Mouse (Mus musculus) cortical plate, adult 2 months (tissue): ENCODE data around the gene Ldb1. TPM values are rescaled to one million over a fixed set of nuclear protein-coding genes. Genes with fewer than 3 reads are reported as not detected.
A peak's percentile ranks its signal among the peaks of the same experiment; 100 is the strongest.

ENCODE experiments used
- H3K27ac ChIP-seq: fragments of 200-500 bp; 2 replicates; pipeline ENCODE4 v1.5.1; 2012; ENCODE audit warnings: low read length, control low read depth, inconsistent platforms; ENCODE audit not compliant: insufficient read depth
- H3K4me1 ChIP-seq: fragments of 200-500 bp; 2 replicates; pipeline ENCODE4 v1.6.1; 2011; ENCODE audit warnings: low read length; ENCODE audit not compliant: control insufficient read depth, insufficient read depth
- H3K4me3 ChIP-seq: fragments of 200-500 bp; 2 replicates; pipeline ENCODE4 v1.5.1; 2011; ENCODE audit warnings: mild to moderate bottlenecking, low read length, control low read depth; ENCODE audit not compliant: insufficient read depth
- CTCF ChIP-seq: fragments of 200-500 bp; IDR thresholded peaks from 2 replicates; pipeline ENCODE4 v1.5.1; 2011; ENCODE audit warnings: mild to moderate bottlenecking, control low read depth, low read length; ENCODE audit not compliant: insufficient read depth; ENCODE audit errors: extremely low read depth
- POLR2A ChIP-seq: fragments of 200-500 bp; IDR thresholded peaks from 2 replicates; pipeline ENCODE4 v1.6.1; 2011; ENCODE audit warnings: mild to moderate bottlenecking, low read length, control low read depth; ENCODE audit not compliant: insufficient read depth; ENCODE audit errors: extremely low read depth
- polyA plus RNA-seq: library from polyadenylated mRNA; depleted of rRNA; stranded (reverse); fragments of >200 nt; gene quantifications from 2 replicates; pipeline ENCODE4 v1.2.3, GENCODE M21; 2012

The Ldb1 gene
- polyA plus RNA-seq, 1 experiment: 159 TPM

GRCm38 (mm10) chr19:46073285-46073684 lies 28.3 kb upstream of the Ldb1 start:
- Histone ChIP-seq H3K27ac (no peak overlapping the region), H3K4me1 (peaks cover 6% of the 10 kb centered on the region; the same call in 1 of the 2 replicates), H3K4me3 (no peak overlapping the region)
- TF ChIP-seq CTCF (no peak), POLR2A (no peak)

- no peak overlapping the region for H3K27ac ChIP-seq
- H3K4me3 ChIP-seq: no peak overlapping the region
- no peaks in the 10 kb centered on the region for H3K4me1 ChIP-seq
- no peak for TF ChIP-seq CTCF
Measured at GRCm38 (mm10) chr19:46068054-46068453, 23.0 kb upstream of the Ldb1 start.

GRCm38 (mm10) chr19:46060845-46061244 lies 15.8 kb upstream of the Ldb1 start:
- H3K4me1 ChIP-seq: peaks cover 2% of the 10 kb centered on the region; the same call in 1 of the 2 replicates
- TF ChIP-seq CTCF: no peak
- H3K27ac ChIP-seq: no peak overlapping the region
- H3K4me3 ChIP-seq: no peak overlapping the region

GRCm38 (mm10) chr19:46058466-46058865 lies 13.5 kb upstream of the Ldb1 start:
- H3K4me3 ChIP-seq: no peak overlapping the region

GRCm38 (mm10) chr19:46056947-46057607 lies 12.1 kb upstream of the Ldb1 start:
- peak overlapping the region; percentile 79 for H3K4me3 ChIP-seq
- peaks cover 2% of the 10 kb centered on the region; the same call in 1 of the 2 replicates for H3K4me1 ChIP-seq
- peak overlapping the region; percentile 58 for H3K27ac ChIP-seq
- TF ChIP-seq CTCF: 0 out of 2 replicates have a peak, but pooled peaks have one; percentile 6
- TF ChIP-seq POLR2A: no peak

More at GRCm38 (mm10) chr19:46058466-46058865, 13.5 kb upstream of the Ldb1 start:
- TF ChIP-seq POLR2A: no peak
- no peak for TF ChIP-seq CTCF
- H3K4me1 ChIP-seq: peaks cover 2% of the 10 kb centered on the region; the same call in 1 of the 2 replicates
- no peak overlapping the region for H3K27ac ChIP-seq

GRCm38 (mm10) chr19:46056388-46056946 lies 11.5 kb upstream of the Ldb1 start:
- Histone ChIP-seq H3K4me1 (peaks cover 2% of the 10 kb centered on the region; the same call in 1 of the 2 replicates), H3K27ac (peak overlapping the region; percentile 58), H3K4me3 (peak overlapping the region; percentile 79)
- no peak for TF ChIP-seq CTCF
- peak; percentile 74; the same call in 1 of the 2 replicates for TF ChIP-seq POLR2A

GRCm38 (mm10) chr19:46055752-46056387 lies 10.9 kb upstream of the Ldb1 start:
- H3K27ac ChIP-seq: no peak overlapping the region
- peak; percentile 50; the same call in 1 of the 2 replicates for TF ChIP-seq CTCF
- TF ChIP-seq POLR2A: no peak
- peak overlapping the region; percentile 79 for H3K4me3 ChIP-seq
- H3K4me1 ChIP-seq: peaks cover 2% of the 10 kb centered on the region; the same call in 1 of the 2 replicates

- no peak overlapping the region for H3K27ac ChIP-seq
Measured at GRCm38 (mm10) chr19:46050462-46050861, 5.4 kb upstream of the Ldb1 start.

GRCm38 (mm10) chr19:46049129-46049528 lies 4.1 kb upstream of the Ldb1 start:
- TF ChIP-seq CTCF (no peak), POLR2A (no peak)
- H3K27ac ChIP-seq: no peak overlapping the region
- peaks cover under 1% of the 10 kb centered on the region; the same call in 1 of the 2 replicates for H3K4me1 ChIP-seq
- H3K4me3 ChIP-seq: no peak overlapping the region

More at GRCm38 (mm10) chr19:46050462-46050861, 5.4 kb upstream of the Ldb1 start:
- TF ChIP-seq POLR2A (no peak), CTCF (no peak)
- no peak overlapping the region for H3K4me3 ChIP-seq
- H3K4me1 ChIP-seq: no peaks in the 10 kb centered on the region

- TF ChIP-seq CTCF: no peak
- TF ChIP-seq POLR2A: no peak
- no peak overlapping the region for H3K4me3 ChIP-seq
- H3K27ac ChIP-seq: no peak overlapping the region
- H3K4me1 ChIP-seq: peaks cover 7% of the 10 kb centered on the region
Measured at GRCm38 (mm10) chr19:46047426-46047825, 2.4 kb upstream of the Ldb1 start.
